Comparison of ENCODE assay signal across 8 mouse cellular contexts in genomic region chr1:88262255-88262654, GRCm38 (mm10). TPM values are rescaled to one million over a fixed set of nuclear protein-coding genes. Genes with fewer than 3 reads are reported as not detected.
A peak's percentile ranks its signal among the peaks of the same experiment; 100 is the strongest.
DNase-seq lines count a peak whose midpoint lies in the region; ATAC-seq lines count a peak whose summit lies in the region.

No protein-coding gene starts in this region.

- WGBS in heart, embryonic 13.5 days: 73% methylated on average over 4 of the region's 4 CpGs

- H3K4me3 ChIP-seq in heart, embryonic 13.5 days: no peak overlapping the region

- no peak for DNase-seq in heart, adult 11 months
- DNase-seq in testis, postnatal 10 days (ENCODE audit: low spot score): peak; percentile 85
- no peak for DNase-seq in testis, postnatal 14 days (ENCODE audit: low spot score)
- peak; percentile 63 to 72 for DNase-seq in kidney, postnatal 36 days
- DNase-seq in urinary bladder, postnatal 25 days (ENCODE audit: low spot score): peak; percentile 99
- no peak for DNase-seq in frontal cortex, postnatal 36 days (ENCODE audit: low spot score in 2 of 2)
- DNase-seq in frontal cortex, postnatal 14 days (ENCODE audit: low spot score in 2 of 2): no peak

- no peak for ATAC-seq in heart, embryonic 13.5 days (ENCODE audit: extremely low read depth, insufficient number of reproducible peaks, low FRiP score, low TSS enrichment)

- H3K4me2 ChIP-seq in heart, embryonic 13.5 days: no peak overlapping the region

- no peak overlapping the region for H3K27ac ChIP-seq in heart, embryonic 13.5 days (replicated peaks)

- H3K9me3 ChIP-seq in heart, embryonic 13.5 days: peaks cover 4% of the 10 kb centered on the region

- no peaks in the 10 kb centered on the region for H3K27me3 ChIP-seq in heart, embryonic 13.5 days (replicated peaks)

- peaks cover 43% of the 10 kb centered on the region for H3K4me1 ChIP-seq in heart, embryonic 13.5 days

- peaks cover 80% of the 10 kb centered on the region for H3K36me3 ChIP-seq in heart, embryonic 13.5 days

- H3K9ac ChIP-seq in heart, embryonic 13.5 days: peak overlapping the region; percentile 0; the same call in 1 of the 2 replicates

RNA-seq across cellular contexts. Expression of gene Hjurp, which starts 15.2 kb away (rescaled TPM):
- 102 and 106 TPM in 2 replicates for polyA plus RNA-seq in heart, embryonic 13.5 days (2015; fragmentation: Nextera tagmentation; extraction: Ambion mirVana)

RNA-seq across cellular contexts. Expression of gene Trpm8, which starts 15.2 kb away (rescaled TPM):
- 0.03 and 0.04 TPM in 2 replicates for polyA plus RNA-seq in heart, embryonic 13.5 days (2015; fragmentation: Nextera tagmentation; extraction: Ambion mirVana)

RNA-seq across cellular contexts. Expression of gene Mroh2a, which starts 35.5 kb away (rescaled TPM):
- 0.33 and 0.50 TPM in 2 replicates for polyA plus RNA-seq in heart, embryonic 13.5 days (2015; fragmentation: Nextera tagmentation; extraction: Ambion mirVana)

RNA-seq across cellular contexts. Expression of gene Ugt1a1, which starts 50.5 kb away (rescaled TPM):
- polyA plus RNA-seq in heart, embryonic 13.5 days (2015; fragmentation: Nextera tagmentation; extraction: Ambion mirVana): not detected in 2 replicates

RNA-seq across cellular contexts. Expression of gene Dnajb3, which starts 56.7 kb away (rescaled TPM):
- 5.3 and 5.8 TPM in 2 replicates for polyA plus RNA-seq in heart, embryonic 13.5 days (2015; fragmentation: Nextera tagmentation; extraction: Ambion mirVana)

Comparison
In these comparisons a context has a peak if more than half of its experiments do, and no peak if none do; other contexts are left out.
1. DNase-seq: peak in testis, postnatal 10 days (single experiment), kidney, postnatal 36 days (2 of 2) and urinary bladder, postnatal 25 days (single experiment); none in heart, adult 11 months (single experiment), testis, postnatal 14 days (single experiment), frontal cortex, postnatal 36 days (0 of 2) and frontal cortex, postnatal 14 days (0 of 2).